Mouse (Mus musculus): ENCODE results near the gene Tctn1. TPM values are rescaled to one million over a fixed set of nuclear protein-coding genes. Genes with fewer than 3 reads are reported as not detected.

Tctn1 gene
- total RNA-seq (2021), result 1 to 10 TPM; 4.3 to 4.6 TPM

DNA sequence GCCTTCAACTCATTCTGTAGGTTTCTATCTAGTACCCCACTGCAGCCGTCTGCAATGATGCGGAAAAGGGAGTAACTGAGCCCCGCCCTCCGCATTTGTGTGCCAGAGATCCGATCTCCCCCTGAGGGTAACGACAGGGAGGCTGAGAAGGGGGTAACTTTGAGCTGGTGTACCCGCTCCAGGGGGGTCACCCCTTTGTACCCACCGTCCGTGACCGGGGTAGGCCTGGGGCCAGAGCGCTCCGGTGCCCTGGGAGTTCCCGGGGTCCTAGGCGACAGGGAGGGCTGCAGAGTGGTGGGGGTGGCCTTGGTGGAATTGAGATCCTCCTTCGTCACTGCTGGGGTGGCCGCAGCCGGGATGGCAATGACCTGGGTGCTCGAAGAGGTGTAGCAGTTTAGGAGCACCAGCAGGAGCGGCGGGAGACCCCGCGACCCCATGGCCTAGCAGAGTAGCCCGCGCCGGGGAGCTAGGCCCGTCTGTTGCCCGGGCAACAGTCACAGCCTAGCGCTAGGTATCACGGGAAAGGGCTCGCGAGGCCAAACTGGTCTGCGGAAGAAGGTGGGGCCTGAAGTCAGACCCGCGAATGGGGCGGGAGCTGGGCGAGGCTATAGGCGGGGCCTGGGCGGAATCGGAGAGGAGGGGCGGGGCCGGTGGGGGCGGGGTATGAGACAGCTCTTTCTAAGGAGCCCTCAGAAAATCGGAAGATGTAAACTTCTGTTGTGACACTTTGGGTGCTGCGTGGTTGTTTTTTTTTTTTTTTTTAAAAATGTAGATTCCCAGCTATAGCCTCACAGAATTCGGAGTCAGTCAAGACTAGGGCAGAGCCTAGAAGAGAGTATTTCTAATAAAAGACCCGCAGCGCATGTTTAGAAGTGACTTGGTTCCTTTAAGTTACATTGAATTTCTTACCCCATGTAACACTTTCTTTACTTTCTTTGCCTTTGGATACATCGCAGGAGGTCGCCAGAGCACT lies at the start of gene Tctn1:
Gene Tctn1, minus strand, starts transcription at position 528 of the 973 bp plus-strand sequence.
- intact Hi-C loops (cut with DNase I), result loop anchor here (5.0 kb wide), 1 partner anchor 132 kb away; no protein-coding TSS in a partner anchor
- peak; percentile 85 to 86 for DNase-seq

DNA sequence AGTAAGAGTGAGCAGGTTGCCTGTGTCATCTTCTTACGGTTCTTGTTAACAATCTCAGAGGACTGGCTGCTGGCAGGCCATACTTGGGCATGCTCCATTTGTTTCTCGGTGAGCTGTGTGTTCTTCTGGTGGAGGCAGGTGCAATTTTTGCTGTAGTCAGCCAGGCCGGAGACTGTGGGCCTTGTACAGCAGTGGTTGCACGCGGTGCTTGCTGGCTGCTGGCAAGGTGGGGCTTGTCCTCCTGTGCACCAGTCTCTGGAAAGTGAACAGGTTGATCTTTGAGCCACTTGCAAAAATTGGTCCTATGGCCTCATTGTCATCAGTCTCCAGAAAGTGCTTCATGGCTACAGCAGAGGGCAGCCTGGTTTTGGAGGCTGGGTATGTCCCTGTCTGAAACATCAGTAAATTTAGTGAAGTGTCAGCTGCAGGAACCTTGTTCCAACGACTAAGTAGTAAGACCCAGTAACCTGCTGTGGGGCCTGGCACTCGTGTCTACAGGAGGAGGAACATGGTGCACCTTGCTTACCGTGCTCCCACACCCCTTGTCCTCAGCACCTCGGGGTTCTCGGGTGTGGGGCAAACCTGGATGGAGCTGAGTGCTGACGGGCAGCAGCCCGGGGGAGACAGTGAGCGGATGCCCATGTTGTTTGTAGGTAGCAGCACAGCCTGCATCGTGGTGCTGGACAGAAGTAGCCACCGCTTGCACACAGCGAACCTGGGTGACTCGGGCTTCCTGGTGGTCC lies 48.9 kb upstream of the Tctn1 start:
- intact Hi-C loops (cut with DNase I), result no loop called here

DNA sequence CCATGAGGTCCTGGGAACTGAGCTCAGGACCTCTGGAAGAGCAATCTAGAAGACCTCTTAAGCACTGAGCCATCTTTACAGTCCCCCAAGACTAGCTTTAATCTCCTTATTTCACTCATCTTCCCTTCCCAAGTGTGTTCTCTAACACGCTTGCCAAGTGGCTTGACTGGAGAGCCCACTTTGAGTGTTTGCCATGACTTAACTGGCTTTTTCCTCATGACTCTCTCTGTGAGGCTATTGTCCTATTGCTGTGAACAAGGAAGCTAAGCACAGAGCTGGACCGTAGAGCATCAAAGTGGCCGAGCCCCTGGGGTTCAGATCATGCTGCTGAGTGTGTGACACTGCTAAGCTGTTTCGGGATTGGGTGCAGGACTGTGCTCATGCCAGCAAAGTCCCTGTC lies 48.1 kb upstream of the Tctn1 start:
- no peak for DNase-seq
- intact Hi-C loops (cut with DNase I), result no loop called here

More for the DNA sequence above, 48.9 kb upstream of the Tctn1 start:
- DNase-seq, result no peak

DNA sequence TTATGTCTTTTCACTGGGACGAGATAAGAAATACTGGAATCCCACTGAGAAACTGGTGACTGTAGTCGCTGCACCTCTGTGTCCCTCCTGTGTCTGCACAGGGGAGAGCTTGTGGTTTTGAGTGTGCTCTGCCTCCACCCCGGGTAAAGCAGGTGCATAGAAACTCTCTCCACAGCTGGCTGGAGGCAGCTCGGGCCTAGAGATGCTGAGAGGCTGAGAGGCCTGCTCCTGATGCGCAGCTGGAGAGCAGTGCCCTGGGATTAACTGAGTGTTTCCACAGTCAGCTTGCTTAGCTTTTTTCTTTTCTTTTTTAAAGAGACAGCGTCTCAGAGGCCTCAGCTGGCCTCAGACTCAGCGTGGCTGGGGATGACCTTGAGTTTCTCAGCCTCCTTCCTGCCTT lies 47.4 kb upstream of the Tctn1 start:
- intact Hi-C loops (cut with DNase I), result no loop called here
- no peak for DNase-seq

DNA sequence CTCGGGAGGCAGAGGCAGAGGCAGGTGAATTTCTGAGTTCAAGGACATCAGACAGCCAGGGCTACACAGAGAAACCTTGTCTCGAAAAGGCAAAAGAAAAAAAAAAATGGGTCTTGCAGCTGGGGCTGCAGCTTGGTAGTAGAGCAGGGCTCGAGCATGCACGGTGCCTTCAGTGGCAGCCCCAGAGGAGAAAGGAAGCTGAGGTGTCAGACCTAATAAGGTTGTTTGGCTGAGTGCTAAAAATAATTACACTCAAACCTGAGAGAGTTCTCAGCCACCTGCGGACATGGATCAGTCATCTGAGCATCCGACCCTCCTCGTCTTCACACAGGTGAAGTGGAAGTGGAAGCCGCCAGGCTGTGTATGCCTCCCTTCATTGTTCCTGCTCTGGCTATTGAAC lies 46.4 kb upstream of the Tctn1 start:
- intact Hi-C loops (cut with DNase I), result no loop called here
- DNase-seq, result no peak

DNA sequence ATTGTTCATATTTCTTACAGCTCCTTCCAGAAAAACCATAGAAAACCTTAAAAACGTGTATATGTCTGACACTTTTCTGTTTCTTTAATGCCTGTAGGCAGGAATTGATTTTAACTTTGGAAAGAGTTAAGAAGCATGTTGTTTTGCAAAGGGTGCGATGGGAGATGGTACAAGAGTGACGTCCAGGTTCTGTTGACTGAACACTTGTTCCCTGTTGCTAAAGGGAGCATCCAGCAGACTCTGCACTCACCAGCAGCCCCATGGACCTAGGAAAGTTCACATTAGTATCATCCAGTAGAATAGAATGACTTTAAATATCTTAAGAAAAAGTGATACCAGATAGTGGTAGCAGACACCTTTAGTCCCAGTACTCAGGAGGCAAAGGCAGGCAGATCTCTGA lies 42.3 kb upstream of the Tctn1 start:
- intact Hi-C loops (cut with DNase I), result no loop called here
- DNase-seq, result no peak

DNA sequence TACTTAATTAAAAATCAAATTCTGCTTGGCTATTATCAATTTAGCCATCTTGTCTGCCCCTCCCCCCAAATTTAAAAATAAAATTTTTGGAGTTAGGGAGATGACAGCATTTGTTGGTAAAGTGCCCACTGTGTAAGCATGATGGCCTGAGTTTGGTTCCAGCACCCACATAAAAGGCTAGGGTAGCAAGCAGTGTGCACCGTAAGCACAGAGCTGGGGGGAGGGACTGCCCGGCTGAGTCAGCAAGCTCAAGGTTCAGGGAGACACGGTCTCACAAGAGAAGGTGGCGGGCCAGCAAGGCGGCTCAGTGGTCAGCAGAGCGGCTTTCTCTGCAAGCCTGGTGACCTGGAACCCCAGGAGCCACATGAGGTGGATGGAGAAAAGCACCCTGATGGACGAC lies 41.2 kb upstream of the Tctn1 start:
- DNase-seq, result no peak
- intact Hi-C loops (cut with DNase I), result no loop called here

DNA sequence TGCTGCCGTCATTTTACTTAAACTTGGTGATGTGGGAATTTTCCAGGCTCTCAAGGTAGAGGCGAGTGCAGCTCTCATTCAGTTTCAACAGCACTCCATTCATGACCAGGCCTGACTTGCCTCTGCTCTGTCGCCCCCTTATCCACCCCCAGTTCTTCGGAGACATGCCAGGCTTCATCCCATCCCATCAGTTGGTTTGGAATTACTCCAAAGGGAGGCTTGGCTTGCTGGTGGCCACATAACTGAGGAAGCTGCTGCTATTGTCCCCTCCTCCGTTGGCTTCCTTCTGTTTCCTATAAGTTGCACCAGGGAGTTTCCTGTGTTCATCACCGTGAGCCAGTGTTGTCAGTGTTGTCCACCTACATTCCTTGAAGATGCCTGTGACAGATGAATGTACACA lies 40.3 kb upstream of the Tctn1 start:
- intact Hi-C loops (cut with DNase I), result no loop called here
- DNase-seq, result no peak

DNA sequence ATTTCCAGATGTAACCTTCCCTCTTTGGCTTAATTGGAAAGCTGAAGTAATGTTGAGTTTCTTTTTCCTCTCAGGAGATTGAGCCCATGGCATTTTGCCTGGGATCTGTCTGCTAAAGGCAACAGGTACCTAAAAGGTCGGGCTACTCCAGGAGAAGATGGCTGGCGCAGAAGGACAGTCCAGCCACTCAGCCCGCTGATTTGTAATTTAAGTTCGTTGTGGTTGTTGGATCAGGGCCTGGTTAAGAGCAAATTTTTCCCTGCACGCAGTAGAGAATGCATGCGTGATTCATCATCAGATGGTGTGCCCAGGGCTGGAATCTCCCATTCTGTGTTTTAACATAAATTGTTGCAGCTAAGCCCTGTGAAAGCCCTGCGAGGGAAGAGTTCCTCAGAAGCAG lies 39.7 kb upstream of the Tctn1 start:
- intact Hi-C loops (cut with DNase I), result loop anchor here (2.0 kb wide), 1 partner anchor 17 kb away; no protein-coding TSS in a partner anchor

DNA sequence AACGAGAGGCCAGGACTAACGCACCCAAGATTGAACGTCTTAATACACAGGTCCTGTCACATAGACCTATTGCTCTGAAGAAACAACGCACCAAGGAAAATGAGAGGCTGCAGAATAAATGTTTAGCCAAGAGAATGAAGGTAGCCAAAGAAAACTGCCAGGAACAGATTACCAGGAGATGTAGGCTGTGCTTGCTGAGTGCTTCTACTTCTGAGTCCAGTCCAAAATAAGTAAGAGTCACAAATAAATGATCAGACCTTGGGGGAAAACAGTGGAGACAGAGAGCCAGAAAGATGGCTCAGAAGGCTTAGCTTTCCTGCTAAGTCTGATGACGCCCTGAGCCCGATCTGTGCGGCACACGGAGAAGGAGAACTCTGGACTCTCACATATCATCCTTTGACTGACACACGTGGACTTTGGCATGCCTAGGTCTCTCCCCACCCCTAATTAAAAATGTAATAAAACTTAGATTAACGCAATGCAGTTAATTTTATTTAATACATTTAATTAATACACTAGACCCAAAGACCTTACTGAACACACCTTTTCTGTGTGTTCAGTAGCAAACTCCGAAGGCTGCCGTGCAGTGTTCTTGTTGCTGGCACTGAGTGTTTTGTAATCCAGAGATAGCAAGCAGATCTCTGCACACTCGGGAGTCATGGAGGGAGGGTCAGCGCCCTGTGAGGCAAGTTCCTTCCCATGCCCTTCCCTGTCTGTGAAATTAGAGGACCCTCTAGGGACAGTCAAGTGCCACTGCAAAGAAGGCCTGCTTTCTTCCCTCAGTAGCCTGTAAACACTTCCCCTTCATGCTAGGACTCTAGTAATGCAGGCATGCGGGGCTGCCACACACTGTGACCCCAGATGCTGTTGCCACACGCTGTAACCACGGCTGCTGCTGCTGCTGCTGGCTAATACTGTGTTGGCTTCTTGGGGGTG lies 38.8 kb upstream of the Tctn1 start:
- intact Hi-C loops (cut with DNase I), result loop anchor here (2.0 kb wide), 1 partner anchor 16 kb away; no protein-coding TSS in a partner anchor
- no peak for DNase-seq

More for the DNA sequence above, 39.7 kb upstream of the Tctn1 start:
- DNase-seq, result no peak

DNA sequence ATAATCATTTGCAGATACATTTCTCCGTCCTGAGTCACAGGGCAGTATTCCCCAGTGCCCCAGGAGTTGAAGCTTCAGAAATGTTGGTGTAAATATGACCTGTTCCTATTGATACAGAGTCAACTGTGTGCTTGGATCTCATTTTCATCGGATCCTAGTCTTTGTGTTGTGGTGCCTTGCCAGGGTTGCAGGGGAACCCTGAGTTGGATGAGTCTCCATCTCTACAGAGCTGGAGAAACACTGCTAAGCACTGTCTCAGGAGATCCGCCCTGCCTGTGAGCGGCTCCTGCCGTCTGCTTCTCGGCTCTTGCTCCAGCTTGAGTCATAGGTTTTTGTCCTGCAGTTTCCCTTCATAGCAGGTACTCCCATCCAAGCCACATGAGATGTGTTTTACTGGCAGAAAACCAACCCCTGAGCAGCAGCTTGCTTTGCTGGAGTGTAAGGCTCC lies 35.8 kb upstream of the Tctn1 start:
- intact Hi-C loops (cut with DNase I), result no loop called here

DNA sequence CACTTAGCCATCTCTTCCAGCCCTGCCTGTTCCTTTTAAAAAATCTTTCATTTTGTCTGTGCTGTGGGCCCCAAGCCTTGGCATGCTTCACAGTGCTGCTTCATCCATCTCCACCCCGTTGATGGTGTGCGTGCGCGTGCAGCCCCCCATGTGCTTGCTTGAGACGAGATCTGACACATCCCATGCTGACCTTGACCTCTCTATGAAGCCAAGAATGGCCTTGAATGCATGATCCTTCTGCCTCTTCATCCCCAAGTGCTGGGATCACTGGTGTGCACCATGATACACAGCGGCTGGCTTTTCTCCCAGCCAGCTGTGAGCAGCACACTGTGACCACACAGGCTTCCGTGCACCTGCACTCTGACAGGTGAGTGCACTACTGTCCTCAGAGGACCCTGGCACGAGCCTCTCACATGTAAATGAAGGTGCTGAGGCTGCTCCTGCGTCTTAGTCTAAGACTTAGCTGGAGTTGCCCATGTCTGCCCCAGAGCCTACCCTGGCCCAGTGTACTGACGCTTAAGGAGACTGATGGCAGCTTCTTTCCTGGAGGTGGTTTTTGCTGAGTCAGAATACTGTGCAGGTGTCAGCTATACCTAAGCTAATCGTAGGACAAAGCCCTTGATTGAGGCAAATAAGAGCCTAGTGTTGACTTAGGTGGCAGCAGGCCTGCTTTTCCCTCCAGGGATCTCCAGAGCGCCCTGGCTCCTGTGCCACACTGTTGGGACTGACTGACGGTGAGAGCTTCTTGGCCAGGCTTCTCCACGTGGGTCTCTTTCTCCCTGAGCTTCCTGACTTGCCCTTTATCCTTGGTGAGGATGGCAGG lies 31.1 kb upstream of the Tctn1 start:
- intact Hi-C loops (cut with DNase I), result no loop called here
- DNase-seq, result no peak

More for the DNA sequence above, 35.8 kb upstream of the Tctn1 start:
- peak in 1 of 2 experiments; percentile 28 for DNase-seq

DNA sequence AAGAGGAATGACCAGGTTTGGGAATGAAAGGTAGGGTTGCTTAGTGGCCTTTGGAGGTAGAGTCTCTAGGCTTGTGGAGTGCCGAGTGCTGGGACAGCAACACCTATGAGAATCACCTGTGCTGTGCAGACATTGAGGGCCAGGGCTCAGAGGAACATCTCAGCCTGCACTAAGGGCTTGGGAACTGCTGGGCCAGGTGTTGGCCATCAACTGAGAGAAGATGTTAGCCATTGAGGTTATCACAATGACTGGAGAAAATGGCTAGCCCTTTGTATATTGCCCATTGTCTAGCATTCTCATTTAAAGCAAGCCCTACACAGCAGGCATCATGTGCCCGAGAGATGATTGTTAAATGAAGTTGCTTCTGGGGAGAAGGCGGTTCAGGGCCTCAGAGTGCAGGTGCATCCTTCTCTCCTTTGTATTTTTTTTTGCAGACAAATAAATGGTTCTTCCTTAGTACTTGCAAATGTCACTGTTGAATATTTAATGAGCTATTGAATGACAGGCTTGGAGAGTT lies 30.0 kb upstream of the Tctn1 start:
- DNase-seq, result no peak
- intact Hi-C loops (cut with DNase I), result no loop called here

DNA sequence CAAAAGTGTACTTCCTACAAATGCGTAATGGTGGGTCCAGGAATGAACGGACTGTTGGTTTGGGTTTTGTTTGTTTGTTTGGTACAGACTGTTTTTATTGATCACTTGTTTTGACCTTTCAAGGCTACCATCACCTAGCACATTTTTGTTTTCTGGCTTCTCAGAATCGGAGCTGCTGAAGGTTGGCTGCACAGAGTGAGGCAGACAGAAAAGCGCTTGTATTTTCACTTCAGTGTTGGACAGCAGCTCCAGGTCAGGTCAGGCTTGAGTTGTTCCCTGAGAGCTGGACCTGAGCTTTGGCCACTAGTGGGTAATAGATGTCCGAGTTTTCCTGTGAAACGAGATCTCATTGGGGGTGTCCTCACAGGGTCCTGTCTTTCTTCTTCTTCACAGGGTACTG lies 28.9 kb upstream of the Tctn1 start:
- intact Hi-C loops (cut with DNase I), result no loop called here
- no peak for DNase-seq

DNA sequence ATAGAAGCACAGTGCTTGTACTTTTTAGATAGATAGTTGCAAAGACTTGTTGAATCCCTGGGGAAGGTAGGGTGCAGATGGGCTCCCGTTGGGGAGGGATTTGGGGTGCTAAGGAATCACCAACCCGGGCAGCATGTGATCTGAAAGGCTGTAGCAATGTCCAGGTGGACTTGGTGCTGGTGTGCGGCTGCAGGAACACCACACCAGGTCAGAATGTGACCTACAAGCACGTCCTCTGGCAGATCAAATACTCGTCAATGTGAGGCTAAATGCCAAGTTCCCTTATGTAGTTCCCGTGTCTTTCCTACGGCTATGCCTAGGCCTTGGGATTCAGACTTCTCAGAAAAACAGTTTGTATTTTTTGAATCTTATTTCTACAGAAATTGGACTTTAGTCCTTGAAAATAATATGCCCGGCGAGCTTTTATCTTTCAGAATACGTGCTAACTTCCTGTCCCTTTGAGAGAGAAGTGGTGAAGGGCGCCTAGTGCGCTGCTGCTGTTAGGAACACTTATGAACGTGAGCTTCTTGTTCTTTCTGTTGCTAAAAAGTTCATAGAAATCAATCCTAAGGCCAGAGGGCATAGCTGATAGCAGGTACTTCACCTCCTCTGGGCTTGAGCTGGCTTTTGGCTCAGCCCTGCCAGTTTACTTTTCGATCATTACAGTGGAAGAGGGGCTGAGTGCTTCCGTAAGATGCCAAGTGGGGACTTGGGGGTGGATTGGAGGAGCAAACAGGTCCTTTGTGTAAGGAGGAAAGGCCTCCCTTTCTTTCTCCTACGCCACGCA lies 27.5 kb upstream of the Tctn1 start:
- intact Hi-C loops (cut with DNase I), result no loop called here
- no peak for DNase-seq

DNA sequence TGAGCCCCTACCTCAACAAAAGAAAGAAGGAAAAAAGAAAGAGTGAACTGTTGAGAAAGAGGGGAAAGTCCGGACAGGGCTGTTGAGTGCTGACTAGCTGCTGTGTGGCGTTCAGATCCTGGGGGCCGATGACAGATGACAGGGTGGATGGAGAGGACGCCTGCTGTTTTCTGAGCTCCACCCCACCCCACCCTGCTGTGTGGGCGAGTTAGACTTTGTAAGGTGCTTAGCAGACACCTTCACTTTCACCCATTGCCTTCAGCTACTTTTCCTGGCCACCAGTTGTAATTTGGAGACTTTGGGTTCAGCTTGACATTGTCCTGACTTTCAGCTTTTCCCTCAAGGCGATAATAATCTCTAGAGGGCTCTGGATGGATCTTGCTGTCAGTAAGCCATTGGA lies 26.9 kb upstream of the Tctn1 start:
- intact Hi-C loops (cut with DNase I), result no loop called here
- no peak for DNase-seq

DNA sequence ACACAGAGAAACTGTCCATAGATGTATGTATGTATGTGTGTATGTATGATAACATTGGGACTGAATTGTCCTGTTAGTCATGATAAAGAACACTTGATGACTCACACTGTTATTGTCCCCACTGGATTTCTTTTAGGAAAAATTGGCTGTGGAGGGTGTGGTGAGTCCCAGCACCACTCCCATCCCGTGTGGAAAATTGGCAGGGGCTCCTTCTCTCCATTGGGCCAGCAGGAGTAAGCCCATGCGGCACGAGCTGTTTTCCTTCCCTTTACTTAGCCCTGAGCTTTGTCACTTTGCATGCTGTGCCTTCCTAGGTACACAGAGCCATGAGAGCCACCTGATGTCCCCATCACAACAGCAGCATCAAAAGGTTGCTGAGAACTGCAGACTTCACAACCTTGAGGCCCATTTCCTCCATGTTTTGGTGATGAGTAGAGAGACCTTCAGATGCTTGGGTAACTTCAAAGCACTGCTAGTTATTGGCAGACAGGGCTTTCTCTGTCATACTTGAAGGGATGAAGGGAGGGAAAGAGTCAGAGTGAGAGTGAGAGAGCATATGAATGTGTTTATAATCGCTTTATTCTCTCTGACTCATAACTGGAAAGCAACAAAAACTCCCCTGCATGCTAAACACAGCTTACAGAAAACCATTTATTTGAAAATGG lies 24.0 kb upstream of the Tctn1 start:
- DNase-seq, result no peak

DNA sequence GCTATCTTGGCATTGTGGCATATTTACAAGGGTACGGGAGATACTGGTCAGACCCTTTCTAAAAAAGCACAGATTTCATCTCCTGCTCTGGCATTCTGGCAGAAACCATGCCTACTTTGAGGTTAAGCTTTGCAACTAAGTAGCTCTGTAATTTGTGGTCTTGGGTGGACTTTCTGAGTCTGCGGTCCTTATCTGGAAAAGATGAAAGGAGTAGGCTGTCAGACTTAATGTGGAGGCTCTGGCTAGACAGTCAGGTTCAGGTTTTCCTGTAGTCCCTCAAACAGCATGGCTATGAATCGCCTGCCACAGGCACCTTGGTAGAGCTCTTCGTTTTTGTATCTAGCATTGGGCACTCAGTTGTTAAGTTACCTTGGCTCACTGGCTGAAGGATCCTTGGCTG lies 22.8 kb upstream of the Tctn1 start:
- intact Hi-C loops (cut with DNase I), result loop anchor here (2.0 kb wide), 1 partner anchor 16 kb away; no protein-coding TSS in a partner anchor
- DNase-seq, result no peak

More for the DNA sequence above, 24.0 kb upstream of the Tctn1 start:
- intact Hi-C loops (cut with DNase I), result no loop called here

Measured in heart, postnatal 36 days (tissue).